Mouse (Mus musculus) liver, postnatal 0 days (tissue): Measurements from ENCODE around the gene Cpne5. TPM values are rescaled to one million over a fixed set of nuclear protein-coding genes. Genes with fewer than 3 reads are reported as not detected.

Source experiments
- ATAC-seq: fragments of 200-750 bp; cut with Nextera tagmentation; 2 replicates; pipeline ENCODE4 v1.8.0; 2017; ENCODE audit warnings: mild to moderate bottlenecking, moderate library complexity
- DNase-seq: peaks from one replicate; pipeline ENCODE4 v3.0.0-alpha.2; 2016
- H3K27ac ChIP-seq: fragments of 300-500 bp; sonication (generic); 2 replicates; pipeline ENCODE4 v1.5.1; 2014; ENCODE audit warnings: antibody characterized with exemption, moderate library complexity, mild to moderate bottlenecking, low read depth
- H3K27me3 ChIP-seq: fragments of 300-500 bp; sonication (generic); 2 replicates; pipeline ENCODE4 v1.6.1; 2014; ENCODE audit warnings: low read length, control low read depth, mixed read lengths; ENCODE audit not compliant: insufficient read depth
- H3K36me3 ChIP-seq: fragments of 300-500 bp; sonication (generic); replicated peaks from 2 replicates; pipeline ENCODE4 v1.6.1; 2014; ENCODE audit warnings: mild to moderate bottlenecking, control low read depth, low read length, moderate library complexity, mixed read lengths; ENCODE audit not compliant: insufficient read depth
- H3K4me1 ChIP-seq: fragments of 300-500 bp; sonication (generic); 2 replicates; pipeline ENCODE4 v1.6.1; 2014; ENCODE audit warnings: antibody characterized with exemption, mild to moderate bottlenecking, control low read depth; ENCODE audit not compliant: insufficient read depth
- H3K4me2 ChIP-seq: fragments of 300-500 bp; sonication (generic); 2 replicates; pipeline ENCODE4 v1.6.1; 2014; ENCODE audit warnings: low read depth, mild to moderate bottlenecking, low read length, moderate library complexity, mixed read lengths
- H3K4me3 ChIP-seq: fragments of 300-500 bp; sonication (generic); 2 replicates; pipeline ENCODE4 v1.5.1; 2014; ENCODE audit warnings: low read depth, low read length
- H3K9ac ChIP-seq: fragments of 300-500 bp; sonication (generic); replicated peaks from 2 replicates; pipeline ENCODE4 v1.6.1; 2014; ENCODE audit warnings: mild to moderate bottlenecking, moderate library complexity
- H3K9me3 ChIP-seq: fragments of 300-500 bp; sonication (generic); 2 replicates; pipeline ENCODE4 v1.6.1; 2016; ENCODE audit warnings: mild to moderate bottlenecking, control low read depth, low read length, mixed read lengths
- CTCF ChIP-seq: sonication (generic); IDR thresholded peaks from 2 replicates; pipeline ENCODE4 v1.5.1; 2016; ENCODE audit warnings: antibody characterized with exemption, low read depth
- EP300 ChIP-seq: IDR thresholded peaks from 2 replicates; pipeline ENCODE4 v1.6.1; 2016; ENCODE audit warnings: antibody characterized with exemption, low read depth, mild to moderate bottlenecking
- WGBS: fragments of 180-500 bp; shearing (Covaris S2); extraction: QIAGEN DNeasy Blood & Tissue Kit; methylation state at CpG from one replicate; pipeline ENCODE4 v1.1.7; 2014; ENCODE audit not compliant: insufficient replicate concordance; 5-methylcytosine and 5-hydroxymethylcytosine counted together
- polyA plus RNA-seq: library from polyadenylated mRNA; unstranded; fragments of >200 nt; fragmentation: Nextera tagmentation; extraction: Ambion mirVana; gene quantifications from 2 replicates; pipeline ENCODE4 v1.2.1, GENCODE M21; 2015

Gene Cpne5
- polyA plus RNA-seq, 1 experiment from 2014 or later, result 0.46 TPM

- 6% methylated on average over 38 of the region's 38 CpGs for WGBS
- DNase-seq, result peak; percentile 87
- H3K4me2 ChIP-seq, result peak within 1 kb of the TSS; percentile 74
- peaks cover 32% of the 10 kb centered on the region for H3K4me1 ChIP-seq
- peak within 1 kb of the TSS; percentile 81 for H3K4me3 ChIP-seq
- H3K27ac ChIP-seq, result peak within 1 kb of the TSS; percentile 97
- peaks cover 6% of the 10 kb centered on the region; the same call in 1 of the 2 replicates for H3K36me3 ChIP-seq
- TF ChIP-seq CTCF (no peak), EP300 (peak; percentile 79)
- H3K9ac ChIP-seq, result peak within 1 kb of the TSS; percentile 80
- H3K27me3 ChIP-seq, result no peaks in the 10 kb centered on the region
- H3K9me3 ChIP-seq, result no peaks in the 10 kb centered on the region
- peak; percentile 60 for ATAC-seq
Measured at GRCm38 (mm10) chr17:29263840-29264633, 26.1 kb upstream of the Cpne5 start, which contains the start of gene Ppil1. Gene Ppil1, minus strand, starts transcription at chr17:29264186.

GRCm38 (mm10) chr17:29263417-29263816 is 25.4 kb upstream of the Cpne5 start:
- peaks cover 8% of the 10 kb centered on the region for H3K36me3 ChIP-seq
- H3K27me3 ChIP-seq, result no peaks in the 10 kb centered on the region
- peak overlapping the region; percentile 81 for H3K4me3 ChIP-seq
- DNase-seq (no peak), ATAC-seq (no peak)
- peaks cover 36% of the 10 kb centered on the region for H3K4me1 ChIP-seq
- no peaks in the 10 kb centered on the region for H3K9me3 ChIP-seq
- WGBS, result under 1% methylated on average over 14 of the region's 14 CpGs
- peak overlapping the region; percentile 80 for H3K9ac ChIP-seq
- peak overlapping the region; percentile 74 for H3K4me2 ChIP-seq
- TF ChIP-seq EP300, result no peak
- TF ChIP-seq CTCF, result no peak
- peak overlapping the region; percentile 97 for H3K27ac ChIP-seq

- Histone ChIP-seq H3K27ac (no peak overlapping the region), H3K4me1 (peaks cover 41% of the 10 kb centered on the region), H3K9me3 (no peaks in the 10 kb centered on the region), H3K27me3 (no peaks in the 10 kb centered on the region), H3K4me3 (peak overlapping the region; percentile 81), H3K4me2 (peak overlapping the region; percentile 74), H3K9ac (peak overlapping the region; percentile 31; the same call in 1 of the 2 replicates), H3K36me3 (peaks cover 18% of the 10 kb centered on the region)
- 24% methylated on average over 2 of the region's 2 CpGs for WGBS
- no peak for ATAC-seq
- TF ChIP-seq EP300 (no peak), CTCF (peak; percentile 40)
- no peak for DNase-seq
Measured at GRCm38 (mm10) chr17:29262259-29262649, 24.3 kb upstream of the Cpne5 start.

- peaks cover 23% of the 10 kb centered on the region for H3K36me3 ChIP-seq
- peak overlapping the region; percentile 81 for H3K4me3 ChIP-seq
- peaks cover 45% of the 10 kb centered on the region for H3K4me1 ChIP-seq
- H3K9me3 ChIP-seq, result no peaks in the 10 kb centered on the region
- H3K4me2 ChIP-seq, result peak overlapping the region; percentile 74
- no peaks in the 10 kb centered on the region for H3K27me3 ChIP-seq
- DNase-seq (no peak), ATAC-seq (no peak)
- 76% methylated on average over 22 of the region's 22 CpGs for WGBS
- H3K27ac ChIP-seq, result no peak overlapping the region
- no peak for TF ChIP-seq CTCF
- H3K9ac ChIP-seq, result peak overlapping the region; percentile 31; the same call in 1 of the 2 replicates
Measured at GRCm38 (mm10) chr17:29261603-29262258, 23.8 kb upstream of the Cpne5 start.

- H3K4me3 ChIP-seq, result no peak overlapping the region
- DNase-seq (no peak), ATAC-seq (no peak)
- H3K27ac ChIP-seq, result no peak overlapping the region
- H3K4me1 ChIP-seq, result peaks cover 49% of the 10 kb centered on the region
- H3K27me3 ChIP-seq, result no peaks in the 10 kb centered on the region
- H3K4me2 ChIP-seq, result no peak overlapping the region
- no peaks in the 10 kb centered on the region for H3K9me3 ChIP-seq
- peaks cover 24% of the 10 kb centered on the region for H3K36me3 ChIP-seq
- 79% methylated on average over 15 of the region's 15 CpGs for WGBS
- H3K9ac ChIP-seq, result no peak overlapping the region
- TF ChIP-seq EP300, result no peak
- no peak for TF ChIP-seq CTCF
Measured at GRCm38 (mm10) chr17:29260501-29260900, 22.5 kb upstream of the Cpne5 start.

GRCm38 (mm10) chr17:29259489-29259888 is 21.5 kb upstream of the Cpne5 start:
- H3K9ac ChIP-seq, result no peak overlapping the region
- DNase-seq, result peak; percentile 89
- H3K27me3 ChIP-seq, result no peaks in the 10 kb centered on the region
- H3K4me1 ChIP-seq, result peaks cover 48% of the 10 kb centered on the region
- ATAC-seq, result peak; percentile 58
- no peak overlapping the region for H3K4me2 ChIP-seq
- TF ChIP-seq CTCF, result peak; percentile 99
- TF ChIP-seq EP300, result no peak
- no peaks in the 10 kb centered on the region for H3K9me3 ChIP-seq
- H3K36me3 ChIP-seq, result peaks cover 26% of the 10 kb centered on the region
- H3K27ac ChIP-seq, result peak overlapping the region; percentile 66
- no peak overlapping the region for H3K4me3 ChIP-seq
- 5% methylated on average over 3 of the region's 3 CpGs for WGBS
